Mouse (Mus musculus): ENCODE measurements around the gene Sectm1b.

DNA sequence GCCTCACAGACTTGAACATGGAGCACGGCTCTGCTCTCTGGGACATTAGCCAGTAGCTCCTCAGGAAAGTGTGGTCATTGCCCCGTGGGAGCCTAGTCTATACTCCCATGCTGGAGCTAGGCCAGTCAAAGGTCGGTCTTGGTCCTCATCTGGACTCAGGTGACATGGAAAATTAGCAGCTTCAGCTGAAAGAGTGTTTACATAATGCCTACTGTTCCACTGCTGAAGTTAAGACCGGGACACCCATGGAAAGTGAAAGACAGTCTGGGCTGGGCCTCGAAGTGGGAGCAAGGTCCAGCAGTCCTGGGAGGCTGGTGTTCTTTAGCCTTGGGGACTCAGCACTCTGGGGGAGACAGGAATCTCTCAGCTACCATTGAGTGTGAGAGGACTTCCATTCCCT is 5.2 kb downstream of the Sectm1b start:
- TF ChIP-seq MAFK (IDR thresholded peaks at IDR 0.05; ENCODE audit: insufficient read depth, low read depth, low read length): no peak
- no peak for TF ChIP-seq ZC3H11A (IDR thresholded peaks at IDR 0.05; ENCODE audit: borderline replicate concordance, low read depth, low read length)
- TF ChIP-seq HCFC1 (IDR thresholded peaks at IDR 0.05; ENCODE audit: borderline replicate concordance, insufficient read depth, low read length): no peak
- no peak for TF ChIP-seq CHD2 (IDR thresholded peaks at IDR 0.05; ENCODE audit: low read depth, low read length)
- TF ChIP-seq ZNF384 (IDR thresholded peaks at IDR 0.05; ENCODE audit: low read depth, low read length): no peak
